Mouse (Mus musculus): ENCODE results near the gene Fbxo24. TPM values are rescaled to one million over a fixed set of nuclear protein-coding genes. Genes with fewer than 3 reads are reported as not detected.

Gene Fbxo24
- polyA plus RNA-seq, 1 experiment, result 0.25 TPM

- Histone ChIP-seq H3K4me1 (ENCODE audit: control insufficient read depth, insufficient read depth, insufficient read length) (peaks cover 7% of the 10 kb centered on the region), H3K27me3 (ENCODE audit: control insufficient read depth, insufficient read depth, low read length) (no peaks in the 10 kb centered on the region), H3K4me3 (ENCODE audit: extremely low read depth, insufficient read depth, insufficient read length) (no peak overlapping the region), H3K36me3 (ENCODE audit: control insufficient read depth, insufficient read depth, low read length) (peaks cover 7% of the 10 kb centered on the region), H3K27ac (ENCODE audit: insufficient read depth, low read length) (no peak overlapping the region)
- 91% methylated on average over 1 of the region's 1 CpGs for WGBS
- TF ChIP-seq CTCF (IDR thresholded peaks at IDR 0.05; ENCODE audit: extremely low read depth, insufficient read depth, insufficient read length, insufficient replicate concordance) (no peak), POLR2A (IDR thresholded peaks at IDR 0.05; ENCODE audit: low read depth, low read length) (no peak)
- DNase-seq (ENCODE audit: low read depth in 1 of 2, low spot score in 2 of 2), result no peak
These were observed 41.4 kb upstream of the Fbxo24 start for GRCm38 (mm10) chr5:137670240-137670639.

- Histone ChIP-seq H3K4me3 (ENCODE audit: extremely low read depth, insufficient read depth, insufficient read length) (no peak overlapping the region), H3K36me3 (ENCODE audit: control insufficient read depth, insufficient read depth, low read length) (peaks cover 7% of the 10 kb centered on the region), H3K27me3 (ENCODE audit: control insufficient read depth, insufficient read depth, low read length) (no peaks in the 10 kb centered on the region), H3K27ac (ENCODE audit: insufficient read depth, low read length) (no peak overlapping the region), H3K4me1 (ENCODE audit: control insufficient read depth, insufficient read depth, insufficient read length) (peaks cover 7% of the 10 kb centered on the region)
- 95% methylated on average over 10 of the region's 10 CpGs for WGBS
- no peak for TF ChIP-seq POLR2A (IDR thresholded peaks at IDR 0.05; ENCODE audit: low read depth, low read length)
- no peak for TF ChIP-seq CTCF (IDR thresholded peaks at IDR 0.05; ENCODE audit: extremely low read depth, insufficient read depth, insufficient read length, insufficient replicate concordance)
- no peak for DNase-seq (ENCODE audit: low read depth in 1 of 2, low spot score in 2 of 2)
These were observed 40.2 kb upstream of the Fbxo24 start for GRCm38 (mm10) chr5:137668971-137669370.

- Histone ChIP-seq H3K27me3 (ENCODE audit: control insufficient read depth, insufficient read depth, low read length) (no peaks in the 10 kb centered on the region), H3K27ac (ENCODE audit: insufficient read depth, low read length) (no peak overlapping the region), H3K36me3 (ENCODE audit: control insufficient read depth, insufficient read depth, low read length) (peaks cover 20% of the 10 kb centered on the region), H3K4me1 (ENCODE audit: control insufficient read depth, insufficient read depth, insufficient read length) (no peaks in the 10 kb centered on the region; the same call in 1 of the 2 replicates), H3K4me3 (ENCODE audit: extremely low read depth, insufficient read depth, insufficient read length) (no peak overlapping the region)
- TF ChIP-seq CTCF (IDR thresholded peaks at IDR 0.05; ENCODE audit: extremely low read depth, insufficient read depth, insufficient read length, insufficient replicate concordance) (no peak), POLR2A (IDR thresholded peaks at IDR 0.05; ENCODE audit: low read depth, low read length) (no peak)
- WGBS, result 97% methylated on average over 9 of the region's 9 CpGs
- DNase-seq (ENCODE audit: low read depth in 1 of 2, low spot score in 2 of 2), result no peak
These were observed 34.3 kb upstream of the Fbxo24 start for GRCm38 (mm10) chr5:137663057-137663456.

GRCm38 (mm10) chr5:137660064-137660688 is 31.4 kb upstream of the Fbxo24 start:
- no peaks in the 10 kb centered on the region for H3K27me3 ChIP-seq (ENCODE audit: control insufficient read depth, insufficient read depth, low read length)
- H3K4me3 ChIP-seq (ENCODE audit: extremely low read depth, insufficient read depth, insufficient read length), result no peak overlapping the region
- no peaks in the 10 kb centered on the region; the same call in 1 of the 2 replicates for H3K4me1 ChIP-seq (ENCODE audit: control insufficient read depth, insufficient read depth, insufficient read length)
- H3K36me3 ChIP-seq (ENCODE audit: control insufficient read depth, insufficient read depth, low read length), result peaks cover 13% of the 10 kb centered on the region
- TF ChIP-seq POLR2A (IDR thresholded peaks at IDR 0.05; ENCODE audit: low read depth, low read length) (no peak), CTCF (IDR thresholded peaks at IDR 0.05; ENCODE audit: extremely low read depth, insufficient read depth, insufficient read length, insufficient replicate concordance) (no peak)
- WGBS, result 91% methylated on average over 6 of the region's 6 CpGs
- no peak overlapping the region for H3K27ac ChIP-seq (ENCODE audit: insufficient read depth, low read length)
- DNase-seq (ENCODE audit: low read depth in 1 of 2, low spot score in 2 of 2), result no peak

GRCm38 (mm10) chr5:137656977-137657376 is 28.2 kb upstream of the Fbxo24 start:
- 43% methylated on average over 6 of the region's 6 CpGs for WGBS
- Histone ChIP-seq H3K27ac (ENCODE audit: insufficient read depth, low read length) (no peak overlapping the region), H3K4me1 (ENCODE audit: control insufficient read depth, insufficient read depth, insufficient read length) (no peaks in the 10 kb centered on the region; the same call in 1 of the 2 replicates), H3K4me3 (ENCODE audit: extremely low read depth, insufficient read depth, insufficient read length) (no peak overlapping the region), H3K36me3 (ENCODE audit: control insufficient read depth, insufficient read depth, low read length) (peaks cover 8% of the 10 kb centered on the region), H3K27me3 (ENCODE audit: control insufficient read depth, insufficient read depth, low read length) (no peaks in the 10 kb centered on the region)
- TF ChIP-seq POLR2A (IDR thresholded peaks at IDR 0.05; ENCODE audit: low read depth, low read length) (no peak), CTCF (IDR thresholded peaks at IDR 0.05; ENCODE audit: extremely low read depth, insufficient read depth, insufficient read length, insufficient replicate concordance) (peak; percentile 75; the same call in 1 of the 2 replicates)
- DNase-seq (ENCODE audit: low read depth in 1 of 2, low spot score in 2 of 2), result peak; percentile 37 to 58

- H3K4me3 ChIP-seq (ENCODE audit: extremely low read depth, insufficient read depth, insufficient read length), result no peak overlapping the region
- TF ChIP-seq CTCF (IDR thresholded peaks at IDR 0.05; ENCODE audit: extremely low read depth, insufficient read depth, insufficient read length, insufficient replicate concordance) (no peak), POLR2A (IDR thresholded peaks at IDR 0.05; ENCODE audit: low read depth, low read length) (no peak)
- H3K36me3 ChIP-seq (ENCODE audit: control insufficient read depth, insufficient read depth, low read length), result peaks cover 3% of the 10 kb centered on the region
- WGBS, result 67% methylated on average over 7 of the region's 7 CpGs
- no peak overlapping the region for H3K27ac ChIP-seq (ENCODE audit: insufficient read depth, low read length)
- no peak for DNase-seq (ENCODE audit: low read depth in 1 of 2, low spot score in 2 of 2)
- no peaks in the 10 kb centered on the region for H3K4me1 ChIP-seq (ENCODE audit: control insufficient read depth, insufficient read depth, insufficient read length)
- H3K27me3 ChIP-seq (ENCODE audit: control insufficient read depth, insufficient read depth, low read length), result no peaks in the 10 kb centered on the region
These were observed 25.9 kb upstream of the Fbxo24 start for GRCm38 (mm10) chr5:137654746-137655145.

- H3K36me3 ChIP-seq (ENCODE audit: control insufficient read depth, insufficient read depth, low read length), result peaks cover 3% of the 10 kb centered on the region
- WGBS, result 95% methylated on average over 10 of the region's 10 CpGs
- H3K4me3 ChIP-seq (ENCODE audit: extremely low read depth, insufficient read depth, insufficient read length), result no peak overlapping the region
- no peak overlapping the region for H3K27ac ChIP-seq (ENCODE audit: insufficient read depth, low read length)
- no peak for DNase-seq (ENCODE audit: low read depth in 1 of 2, low spot score in 2 of 2)
- no peaks in the 10 kb centered on the region for H3K27me3 ChIP-seq (ENCODE audit: control insufficient read depth, insufficient read depth, low read length)
- TF ChIP-seq CTCF (IDR thresholded peaks at IDR 0.05; ENCODE audit: extremely low read depth, insufficient read depth, insufficient read length, insufficient replicate concordance) (no peak), POLR2A (IDR thresholded peaks at IDR 0.05; ENCODE audit: low read depth, low read length) (no peak)
- peaks cover 10% of the 10 kb centered on the region; the same call in 1 of the 2 replicates for H3K4me1 ChIP-seq (ENCODE audit: control insufficient read depth, insufficient read depth, insufficient read length)
These were observed 24.6 kb upstream of the Fbxo24 start for GRCm38 (mm10) chr5:137653366-137653765.

All from spleen, adult 2 months (tissue).